Comparison of ENCODE assay signal across 8 mouse cellular contexts in genomic region chr3:69127346-69127678, GRCm38 (mm10). TPM values are rescaled to one million over a fixed set of nuclear protein-coding genes. Genes with fewer than 3 reads are reported as not detected.
DNase-seq lines count a peak whose midpoint lies in the region; ATAC-seq and TF ChIP-seq lines count a peak whose summit lies in the region.

No protein-coding gene starts in this region.

- TF ChIP-seq CTCF in ES-Bruce4 (IDR thresholded peaks at IDR 0.05; ENCODE audit: low read depth, low read length) = no peak

- peaks cover 2% of the 10 kb centered on the region; the same call in 1 of the 2 replicates for H3K4me1 ChIP-seq in heart, embryonic 12.5 days (replicated peaks)
- H3K4me1 ChIP-seq in ES-Bruce4 (ENCODE audit: control insufficient read depth, insufficient read depth, low read length) = peaks cover 1% of the 10 kb centered on the region
- H3K4me1 ChIP-seq in forebrain, embryonic 15.5 days = peaks cover 26% of the 10 kb centered on the region
- H3K4me1 ChIP-seq in liver, embryonic 16.5 days (ENCODE audit: control insufficient read depth, low read depth, low read length) = peaks cover 3% of the 10 kb centered on the region

- peak overlapping the region; percentile 66 for H3K9ac ChIP-seq in heart, embryonic 12.5 days
- peak overlapping the region; percentile 81 for H3K9ac ChIP-seq in ES-Bruce4 (ENCODE audit: low read depth, poor library complexity, severe bottlenecking)
- H3K9ac ChIP-seq in forebrain, embryonic 15.5 days (replicated peaks) = peak overlapping the region; percentile 96
- peak overlapping the region; percentile 96 for H3K9ac ChIP-seq in liver, embryonic 16.5 days (ENCODE audit: low read depth, low read length)

- peak overlapping the region; percentile 65 for H3K27ac ChIP-seq in heart, embryonic 12.5 days (ENCODE audit: poor library complexity, severe bottlenecking)
- H3K27ac ChIP-seq in ES-Bruce4 (ENCODE audit: insufficient read depth, low read length) = peak overlapping the region; percentile 44; the same call in 1 of the 2 replicates
- peak overlapping the region; percentile 97; the same call in 1 of the 2 replicates for H3K27ac ChIP-seq in forebrain, embryonic 15.5 days (replicated peaks)
- H3K27ac ChIP-seq in liver, embryonic 16.5 days (ENCODE audit: low read length) = peak overlapping the region; percentile 93

- no peaks in the 10 kb centered on the region for H3K9me3 ChIP-seq in heart, embryonic 12.5 days (replicated peaks)
- no peaks in the 10 kb centered on the region for H3K9me3 ChIP-seq in ES-Bruce4 (replicated peaks; ENCODE audit: control insufficient read depth, insufficient read depth, low read length, poor library complexity, severe bottlenecking)
- no peaks in the 10 kb centered on the region for H3K9me3 ChIP-seq in forebrain, embryonic 15.5 days
- no peaks in the 10 kb centered on the region for H3K9me3 ChIP-seq in liver, embryonic 16.5 days (replicated peaks; ENCODE audit: control insufficient read depth, low read length)

- WGBS in heart, embryonic 12.5 days = under 1% methylated on average over 10 of the region's 10 CpGs
- WGBS in forebrain, embryonic 15.5 days = under 1% methylated on average over 10 of the region's 10 CpGs
- WGBS in liver, embryonic 16.5 days (ENCODE audit: insufficient replicate concordance) = under 1% methylated on average over 10 of the region's 10 CpGs

- no peaks in the 10 kb centered on the region for H3K36me3 ChIP-seq in heart, embryonic 12.5 days
- H3K36me3 ChIP-seq in ES-Bruce4 (ENCODE audit: control insufficient read depth, insufficient read depth, low read length, poor library complexity, severe bottlenecking) = no peaks in the 10 kb centered on the region
- no peaks in the 10 kb centered on the region for H3K36me3 ChIP-seq in forebrain, embryonic 15.5 days
- no peaks in the 10 kb centered on the region for H3K36me3 ChIP-seq in liver, embryonic 16.5 days (ENCODE audit: control insufficient read depth, insufficient read depth)

- peak overlapping the region; percentile 69 for H3K4me2 ChIP-seq in heart, embryonic 12.5 days
- H3K4me2 ChIP-seq in forebrain, embryonic 15.5 days (replicated peaks) = peak overlapping the region; percentile 72
- H3K4me2 ChIP-seq in liver, embryonic 16.5 days (ENCODE audit: low read depth, low read length) = peak overlapping the region; percentile 88

- no peak for TF ChIP-seq EP300 in ES-Bruce4 (IDR thresholded peaks at IDR 0.05; ENCODE audit: insufficient read depth, low read depth, low read length)

- peak overlapping the region; percentile 95 for H3K4me3 ChIP-seq in heart, embryonic 12.5 days
- H3K4me3 ChIP-seq in ES-Bruce4 (ENCODE audit: low read depth, low read length) = peak overlapping the region; percentile 90
- peak overlapping the region; percentile 100 for H3K4me3 ChIP-seq in forebrain, embryonic 15.5 days
- H3K4me3 ChIP-seq in liver, embryonic 16.5 days (ENCODE audit: low read depth, low read length) = peak overlapping the region; percentile 98

- peak; percentile 57 for ATAC-seq in heart, embryonic 12.5 days (ENCODE audit: insufficient number of reproducible peaks, low FRiP score)
- ATAC-seq in forebrain, embryonic 15.5 days (replicated peaks) = peak; percentile 53
- peak; percentile 27 for ATAC-seq in liver, embryonic 16.5 days (ENCODE audit: low read depth)

- no peak for TF ChIP-seq POLR2A in ES-Bruce4 (IDR thresholded peaks at IDR 0.05; ENCODE audit: insufficient read depth, low read length)

- DNase-seq in heart, adult 8-10 months (ENCODE audit: low spot score) = no peak
- DNase-seq in ovary, adult 18-20 months (ENCODE audit: low spot score) = no peak
- no peak for DNase-seq in thymus, postnatal 25 days
- no peak for DNase-seq in layer of hippocampus, adult 9-10 months (ENCODE audit: low spot score)

- no peaks in the 10 kb centered on the region; the same call in 1 of the 2 replicates for H3K27me3 ChIP-seq in heart, embryonic 12.5 days (replicated peaks)
- H3K27me3 ChIP-seq in ES-Bruce4 (ENCODE audit: control insufficient read depth, insufficient read depth, low read length, poor library complexity, severe bottlenecking) = no peaks in the 10 kb centered on the region
- H3K27me3 ChIP-seq in forebrain, embryonic 15.5 days = no peaks in the 10 kb centered on the region
- H3K27me3 ChIP-seq in liver, embryonic 16.5 days (ENCODE audit: control insufficient read depth, insufficient read depth, low read depth, low read length) = no peaks in the 10 kb centered on the region

RNA-seq across cellular contexts. Expression of gene Kpna4, which starts 0.4 kb away (rescaled TPM):
- polyA plus RNA-seq in heart, embryonic 12.5 days (2016; fragmentation: Nextera tagmentation; extraction: Ambion mirVana) = 39.8 and 40.2 TPM in 2 replicates
- 10 to 100 TPM; 85.3 to 94.0 (median 91.3) TPM for total RNA-seq in heart, adult 8-10 months (2022)
- 77.2 and 85.0 TPM in 2 replicates for polyA plus RNA-seq in ES-Bruce4 (2011; ENCODE audit: insufficient read depth, insufficient read length, low read depth, missing spikeins)
- 41.9 and 42.9 TPM in 2 replicates for polyA plus RNA-seq in forebrain, embryonic 15.5 days (2015; fragmentation: Nextera tagmentation; extraction: Ambion mirVana)
- 8.5 and 8.6 TPM in 2 replicates for polyA plus RNA-seq in liver, embryonic 16.5 days (2015; fragmentation: Nextera tagmentation; extraction: Ambion mirVana)

Comparison
In these comparisons a context has a peak if more than half of its experiments do, and no peak if none do; other contexts are left out.
1. H3K27ac ChIP-seq: peak in every context shown above with its lines; median percentile 97 in forebrain, embryonic 15.5 days; 93 in liver, embryonic 16.5 days; 65 in heart, embryonic 12.5 days; 44 in ES-Bruce4.